Mouse (Mus musculus): ENCODE results near the gene C1qtnf9.

The C1qtnf9 gene

DNA sequence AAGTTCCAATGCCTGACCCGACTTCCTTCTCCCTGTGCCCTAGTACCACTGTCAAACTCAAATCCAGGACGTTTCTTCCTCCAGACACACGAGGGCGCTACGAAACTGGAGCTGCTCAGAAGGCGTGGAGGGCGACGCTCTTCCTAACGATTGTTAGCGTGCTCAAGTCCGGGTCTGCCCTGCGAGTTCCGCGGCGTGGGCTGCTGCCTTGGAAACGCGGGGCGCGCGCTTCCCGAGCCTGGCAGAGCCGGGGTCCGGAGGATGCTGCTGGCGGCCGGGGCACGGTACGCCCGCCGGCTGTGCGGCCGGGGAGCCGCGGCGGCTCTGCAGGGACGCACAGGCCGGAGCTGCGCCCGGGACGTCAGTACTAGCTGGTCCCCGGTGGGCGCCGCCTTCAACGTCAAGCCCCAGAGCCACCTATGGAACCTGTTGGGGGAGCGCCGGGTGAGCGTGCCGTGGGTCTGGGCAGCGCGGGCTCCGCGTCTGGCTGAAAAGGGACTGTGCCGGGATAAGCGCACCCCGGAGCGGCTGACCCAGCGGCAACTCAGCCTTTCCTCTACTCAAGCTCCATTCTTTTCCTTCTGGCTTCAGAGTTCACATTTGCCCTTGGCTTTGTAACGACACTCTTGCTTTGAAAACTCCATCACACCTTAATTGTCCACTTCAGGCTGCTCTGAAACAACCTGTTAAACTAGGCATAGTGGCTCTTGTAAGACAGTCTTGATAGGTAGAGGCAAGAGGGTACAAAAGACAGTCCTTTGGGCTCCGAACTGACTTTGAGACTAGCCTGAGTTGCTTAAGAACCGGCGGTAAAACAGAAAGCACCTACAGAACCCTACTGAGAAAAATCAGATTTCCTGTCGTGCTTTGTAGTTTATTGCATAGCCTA, 16.7 kb downstream of the C1qtnf9 start, which contains the start of gene Mipep:
Gene Mipep (plus strand): TSS at position 147 of the 889 bp plus-strand sequence.
- peak; percentile 82 to 85 for DNase-seq (ENCODE audit: low spot score in 2 of 2)

GRCm38 (mm10) chr14:60790103-60790502, 22.2 kb downstream of the C1qtnf9 start:
- DNase-seq (ENCODE audit: low spot score in 2 of 2), result peak; percentile 35 to 51

DNA sequence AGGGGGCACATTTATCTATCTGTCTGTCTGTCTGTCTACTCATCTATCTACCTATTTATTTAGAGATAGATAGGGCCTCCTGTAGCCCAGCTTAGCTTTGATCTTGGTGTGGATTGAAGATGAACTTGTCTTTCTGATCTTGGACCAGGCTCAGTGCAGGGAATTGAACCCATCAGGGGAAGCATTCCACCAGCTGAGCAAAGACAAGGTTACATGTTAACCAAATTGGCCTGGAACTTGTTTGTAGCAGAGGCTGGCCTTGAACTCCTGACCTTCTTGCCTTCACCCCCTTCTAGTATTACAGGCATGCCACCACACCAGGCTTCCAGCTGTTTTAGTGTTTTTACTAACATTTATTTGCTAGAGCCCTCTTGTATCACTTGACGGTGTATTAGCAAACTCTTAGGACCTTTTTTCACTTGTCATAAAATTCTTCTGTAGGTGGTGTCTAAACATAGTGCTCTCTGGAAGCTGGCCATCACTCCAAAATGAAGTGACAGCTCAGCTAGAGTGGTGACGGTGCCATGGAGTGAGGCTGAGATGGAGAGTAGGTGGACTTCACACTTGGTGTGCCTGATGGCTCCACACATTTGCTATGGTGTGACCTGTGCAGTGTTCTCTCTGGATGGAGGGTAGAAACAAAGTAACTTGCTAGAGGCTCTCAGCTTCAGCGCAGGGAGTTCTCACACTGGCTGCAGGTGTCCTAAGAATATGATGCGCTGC, 28.8 kb downstream of the C1qtnf9 start:
- no peak for DNase-seq (ENCODE audit: low spot score in 2 of 2)

DNA sequence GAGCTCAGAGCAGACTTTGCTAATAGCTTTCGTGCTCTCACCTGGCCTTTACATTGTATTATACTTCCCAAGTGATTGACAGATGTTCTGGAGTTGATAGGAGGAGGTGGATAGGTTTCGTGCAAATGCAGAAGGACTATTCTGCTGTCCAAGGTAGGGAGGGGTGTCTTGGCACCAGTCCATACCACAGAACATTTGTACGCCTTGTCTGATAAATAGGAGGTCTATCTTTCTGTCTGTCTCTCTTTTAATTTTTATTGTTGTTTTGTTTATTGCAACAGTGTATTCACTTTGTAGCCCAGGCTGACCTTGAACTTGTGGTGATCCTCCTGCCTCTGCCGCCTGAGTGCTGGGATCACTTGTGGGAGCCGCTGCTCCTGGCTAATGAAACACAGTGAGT, 29.7 kb downstream of the C1qtnf9 start:
- no peak for DNase-seq (ENCODE audit: low spot score in 2 of 2)

DNA sequence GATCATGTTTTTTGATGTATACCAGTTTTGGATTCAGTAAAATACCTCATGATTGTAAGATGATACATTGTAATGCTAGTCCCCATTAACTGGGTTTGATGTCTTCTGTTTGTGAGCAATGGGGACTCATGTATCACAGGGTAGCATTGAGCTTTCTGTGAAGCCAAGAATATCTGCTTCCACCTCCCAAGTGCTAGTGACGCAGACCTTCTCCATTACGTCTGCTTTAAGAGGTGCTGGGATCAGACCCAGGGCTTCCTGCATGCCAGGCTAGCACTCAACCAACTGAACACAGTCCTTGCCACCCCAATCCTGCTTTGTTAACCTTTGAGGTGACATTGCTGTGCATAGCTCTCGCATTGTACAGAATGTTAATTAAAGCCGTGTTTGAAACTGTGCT, 30.8 kb downstream of the C1qtnf9 start:
- DNase-seq (ENCODE audit: low spot score in 2 of 2), result no peak

DNA sequence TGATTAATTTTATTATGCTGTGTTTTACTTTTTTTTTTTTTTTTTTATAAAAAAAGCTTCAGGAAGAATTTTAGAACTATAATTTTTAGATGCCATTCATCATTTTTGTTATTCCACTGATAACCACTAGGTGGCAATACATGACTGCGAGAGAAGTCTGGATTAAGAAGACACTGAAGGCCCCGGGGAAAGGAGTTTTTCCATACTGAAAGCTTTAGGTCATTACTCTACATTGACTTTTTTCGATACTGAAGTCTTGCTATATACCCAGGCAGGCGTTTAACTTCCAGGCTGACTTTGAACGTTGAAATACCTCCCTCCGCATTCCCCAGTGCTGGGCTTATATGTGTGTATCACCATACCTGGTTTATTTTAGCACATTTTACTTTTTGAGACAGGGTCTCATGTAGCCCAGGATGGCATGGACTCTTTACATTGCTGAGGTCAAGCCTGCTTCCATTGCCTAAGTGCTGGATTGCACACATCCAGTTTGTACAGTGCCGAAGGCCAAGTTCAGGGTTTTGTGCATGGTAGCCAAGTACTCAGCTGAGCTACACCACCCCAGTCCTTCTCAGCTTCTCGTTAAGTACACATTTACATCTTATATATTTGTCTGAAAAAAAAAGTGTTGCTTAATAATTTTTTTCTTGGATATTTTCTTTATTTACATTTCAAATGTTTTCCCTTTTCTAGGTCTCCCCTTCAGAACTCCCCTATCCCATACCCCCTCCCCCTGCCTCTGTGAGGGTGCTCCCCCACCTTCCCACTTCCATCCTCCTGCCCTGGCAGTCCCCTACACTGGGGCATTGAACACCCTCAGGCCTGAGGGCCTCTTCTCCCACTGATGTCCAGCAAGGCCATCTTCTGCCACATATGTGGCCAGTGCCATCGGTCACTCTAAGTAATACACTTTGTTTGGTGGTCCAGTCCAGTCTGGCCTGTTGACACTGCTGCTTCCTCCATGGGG, 32.1 kb downstream of the C1qtnf9 start:
- peak in 1 of 2 experiments; percentile 22 for DNase-seq (ENCODE audit: low spot score in 2 of 2)

DNA sequence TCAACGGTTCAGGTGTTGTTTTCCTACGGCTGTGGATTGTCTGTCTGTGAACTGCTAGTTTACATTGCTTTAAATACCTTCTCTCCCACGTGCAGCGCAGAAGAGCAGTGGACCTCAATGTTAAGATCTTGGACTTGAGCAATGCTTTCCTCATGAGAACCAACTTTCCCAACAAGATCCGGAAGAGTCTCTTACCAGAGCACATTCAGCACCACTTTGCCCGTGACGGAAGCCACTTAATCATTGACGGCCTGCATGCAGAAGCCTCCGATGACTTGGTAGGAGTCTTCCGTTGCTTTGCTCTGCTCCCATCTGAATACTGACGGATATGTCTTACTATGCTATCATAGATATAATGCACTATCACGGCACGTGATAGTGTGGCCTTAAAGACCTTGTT, 34.1 kb downstream of the C1qtnf9 start:
- no peak for DNase-seq (ENCODE audit: low spot score in 2 of 2)

DNA sequence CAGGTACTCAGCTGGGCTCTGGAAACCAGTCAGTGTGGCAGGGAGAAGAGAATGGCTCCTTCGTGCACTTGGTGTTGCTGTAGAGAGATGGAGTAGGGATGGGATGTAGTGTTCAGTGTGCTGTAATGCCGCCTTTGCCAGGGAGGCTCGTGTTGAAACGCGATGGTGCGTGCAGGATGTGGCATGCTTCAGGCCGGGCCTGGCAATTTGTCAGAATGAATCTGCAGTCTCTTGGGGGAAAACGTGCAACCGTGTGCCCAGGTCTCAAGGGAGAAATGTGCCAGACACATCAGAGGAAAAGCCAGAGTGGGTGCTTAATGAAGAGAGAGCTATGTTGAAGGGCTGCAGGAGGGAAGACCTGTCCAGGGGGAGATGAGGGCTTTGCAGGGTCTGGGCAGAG, 37.0 kb downstream of the C1qtnf9 start:
- DNase-seq (ENCODE audit: low spot score in 2 of 2), result no peak

DNA sequence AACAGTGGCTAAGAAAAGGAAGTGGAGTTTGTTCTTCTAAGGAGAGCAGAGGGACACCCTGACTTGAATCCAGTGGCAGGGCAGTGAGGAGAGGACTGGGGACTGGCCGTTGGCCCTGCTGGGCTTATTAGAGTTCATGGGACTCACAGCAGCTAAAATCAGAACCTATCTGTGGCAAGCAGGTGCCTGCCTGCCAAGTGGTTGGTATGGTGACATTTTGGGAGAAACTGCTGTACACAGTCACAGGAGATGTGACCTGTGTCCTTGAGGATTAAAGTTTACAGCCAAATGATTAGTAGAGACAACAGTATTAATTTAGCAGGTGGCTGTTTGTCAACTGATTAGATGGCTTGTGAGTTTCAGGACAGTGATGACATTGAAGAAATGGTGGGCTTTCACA, 37.9 kb downstream of the C1qtnf9 start:
- no peak for DNase-seq (ENCODE audit: low spot score in 2 of 2)

DNA sequence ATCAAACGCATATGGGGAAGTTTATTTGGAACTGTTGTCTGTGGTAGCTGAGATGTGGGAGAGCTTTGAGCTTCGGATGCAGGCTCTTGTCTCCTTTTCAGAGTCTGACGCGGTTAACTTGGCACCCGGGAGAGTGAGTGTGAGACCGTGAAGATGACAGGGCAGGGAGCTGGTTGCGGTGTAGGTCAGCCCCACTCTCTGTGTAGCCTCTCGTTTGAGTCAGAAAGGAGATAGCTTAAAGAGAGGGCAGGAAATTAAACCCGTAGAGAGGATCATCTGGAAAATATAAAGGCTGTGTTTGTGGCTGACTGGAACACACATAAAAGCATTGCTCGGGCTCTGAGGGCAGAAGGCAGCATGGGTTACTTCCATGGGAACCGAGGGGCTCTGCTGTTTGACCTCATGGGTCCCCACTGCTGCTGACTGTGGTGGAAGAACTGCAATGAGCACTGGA, 39.0 kb downstream of the C1qtnf9 start:
- no peak for DNase-seq (ENCODE audit: low spot score in 2 of 2)

- no peak for DNase-seq (ENCODE audit: low spot score in 2 of 2)
Measured at GRCm38 (mm10) chr14:60809881-60810280, 41.9 kb downstream of the C1qtnf9 start.

- no peak for DNase-seq (ENCODE audit: low spot score in 2 of 2)
Measured at GRCm38 (mm10) chr14:60811547-60811946, 43.6 kb downstream of the C1qtnf9 start.

GRCm38 (mm10) chr14:60815098-60815497, 47.2 kb downstream of the C1qtnf9 start:
- DNase-seq (ENCODE audit: low spot score in 2 of 2), result no peak

DNA sequence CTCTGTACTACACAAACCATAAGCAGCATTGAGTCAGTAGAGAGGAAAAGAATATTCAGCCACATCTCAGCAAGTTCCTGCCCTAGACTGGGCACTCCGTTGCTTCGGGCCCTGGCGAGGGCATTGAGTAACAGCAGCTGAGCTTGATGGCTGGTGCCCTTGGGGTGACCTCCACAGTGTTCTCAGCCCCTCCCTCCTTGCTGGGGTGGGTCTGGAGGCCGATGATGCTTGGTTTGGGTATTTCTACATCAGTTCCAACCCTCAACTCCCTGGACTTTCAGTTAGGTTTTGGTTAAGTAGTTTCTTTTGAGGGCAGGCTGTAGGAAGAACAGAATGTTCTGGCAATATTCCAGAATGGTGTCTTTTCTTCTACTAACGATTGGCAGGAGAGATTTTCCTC, 50.1 kb downstream of the C1qtnf9 start:
- DNase-seq (ENCODE audit: low spot score in 2 of 2), result no peak

DNA sequence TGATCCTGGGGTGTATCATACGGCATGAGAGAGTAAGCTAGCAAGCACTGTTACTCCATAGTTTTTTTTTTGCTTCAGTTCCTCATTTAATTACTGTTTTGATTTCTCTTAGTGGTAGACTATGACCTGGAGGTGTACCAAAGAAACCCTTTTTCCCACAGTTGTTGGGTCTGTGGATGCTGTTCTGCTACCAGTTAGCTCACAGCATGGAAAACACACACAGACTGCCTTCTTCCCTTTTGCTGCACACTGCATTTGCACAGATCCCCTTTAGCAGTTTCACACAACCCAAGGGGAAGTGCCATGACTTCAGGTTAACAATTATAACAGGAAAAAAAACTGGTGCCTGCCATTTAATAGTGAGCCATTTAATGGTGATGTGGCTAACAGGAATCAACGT, 62.2 kb downstream of the C1qtnf9 start:
- DNase-seq (ENCODE audit: low spot score in 2 of 2), result peak in 1 of 2 experiments; percentile 15

Data from spleen, postnatal 36 days (tissue).